Mouse (Mus musculus): ENCODE results near the gene Tas2r135.

The Tas2r135 gene

GRCm38 (mm10) chr6:42405134-42405533 lies at the start of gene Tas2r135:
Gene Tas2r135 (plus strand): TSS chr6:42405434.
- DNase-seq (ENCODE audit: low read depth, low spot score), result no peak

- DNase-seq (ENCODE audit: low read depth, low spot score), result no peak
Observed at GRCm38 (mm10) chr6:42355794-42356600, 49.2 kb upstream of the Tas2r135 start.

- DNase-seq (ENCODE audit: low read depth, low spot score), result no peak
Observed at GRCm38 (mm10) chr6:42356913-42357312, 48.3 kb upstream of the Tas2r135 start.

GRCm38 (mm10) chr6:42357901-42358300 lies 47.3 kb upstream of the Tas2r135 start:
- no peak for DNase-seq (ENCODE audit: low read depth, low spot score)

- DNase-seq (ENCODE audit: low read depth, low spot score), result no peak
Observed at GRCm38 (mm10) chr6:42358901-42359300, 46.3 kb upstream of the Tas2r135 start.

- DNase-seq (ENCODE audit: low read depth, low spot score), result no peak
Observed at GRCm38 (mm10) chr6:42359364-42360147, 45.7 kb upstream of the Tas2r135 start.

- DNase-seq (ENCODE audit: low read depth, low spot score), result no peak
Observed at GRCm38 (mm10) chr6:42360231-42360840, 44.9 kb upstream of the Tas2r135 start.

GRCm38 (mm10) chr6:42361041-42361895 lies 44.0 kb upstream of the Tas2r135 start:
- DNase-seq (ENCODE audit: low read depth, low spot score), result no peak

GRCm38 (mm10) chr6:42362074-42362473 lies 43.2 kb upstream of the Tas2r135 start:
- no peak for DNase-seq (ENCODE audit: low read depth, low spot score)

GRCm38 (mm10) chr6:42362497-42362896 lies 42.7 kb upstream of the Tas2r135 start:
- DNase-seq (ENCODE audit: low read depth, low spot score), result no peak

- no peak for DNase-seq (ENCODE audit: low read depth, low spot score)
Observed at GRCm38 (mm10) chr6:42362974-42363373, 42.3 kb upstream of the Tas2r135 start.

- no peak for DNase-seq (ENCODE audit: low read depth, low spot score)
Observed at GRCm38 (mm10) chr6:42364066-42364465, 41.2 kb upstream of the Tas2r135 start.

- no peak for DNase-seq (ENCODE audit: low read depth, low spot score)
Observed at GRCm38 (mm10) chr6:42364607-42365006, 40.6 kb upstream of the Tas2r135 start.

- DNase-seq (ENCODE audit: low read depth, low spot score), result no peak
Observed at GRCm38 (mm10) chr6:42365215-42365614, 40.0 kb upstream of the Tas2r135 start.

- DNase-seq (ENCODE audit: low read depth, low spot score), result no peak
Observed at GRCm38 (mm10) chr6:42369870-42370269, 35.4 kb upstream of the Tas2r135 start.

GRCm38 (mm10) chr6:42370630-42371363 lies 34.4 kb upstream of the Tas2r135 start:
- DNase-seq (ENCODE audit: low read depth, low spot score), result no peak

- no peak for DNase-seq (ENCODE audit: low read depth, low spot score)
Observed at GRCm38 (mm10) chr6:42372001-42372400, 33.2 kb upstream of the Tas2r135 start.

- DNase-seq (ENCODE audit: low read depth, low spot score), result no peak
Observed at GRCm38 (mm10) chr6:42372421-42372815, 32.8 kb upstream of the Tas2r135 start.

GRCm38 (mm10) chr6:42372816-42373547 lies 32.3 kb upstream of the Tas2r135 start, which contains the start of gene Epha1:
Gene Epha1 (minus strand): TSS chr6:42373268.
- peak; percentile 36 for DNase-seq (ENCODE audit: low read depth, low spot score)
